Mouse (Mus musculus): Measurements from ENCODE around the gene Mis12.

The Mis12 gene

GRCm38 (mm10) chr11:71019201-71020068, at the start of gene Mis12, which contains the start of gene Derl2:
TSS of gene Mis12 (plus strand) at chr11:71019611.
TSS of gene Derl2 (minus strand) at chr11:71019841.
- peak; percentile 97 to 99 for DNase-seq

GRCm38 (mm10) chr11:70969821-70970559, 49.4 kb upstream of the Mis12 start, which contains the start of the genes Nup88 and Rpain:
TSS of gene Nup88 (minus strand) at chr11:70969973.
TSS of gene Rpain (plus strand) at chr11:70970213.
- peak; percentile 93 to 96 for DNase-seq

- DNase-seq, result no peak
Measured at GRCm38 (mm10) chr11:70970560-70971540, 48.6 kb upstream of the Mis12 start.

GRCm38 (mm10) chr11:70972586-70972985, 46.8 kb upstream of the Mis12 start:
- no peak for DNase-seq

GRCm38 (mm10) chr11:70973947-70974346, 45.5 kb upstream of the Mis12 start:
- DNase-seq, result peak; percentile 22 to 41

- DNase-seq, result no peak
Measured at GRCm38 (mm10) chr11:70975193-70975592, 44.2 kb upstream of the Mis12 start.

GRCm38 (mm10) chr11:70977293-70977692, 42.1 kb upstream of the Mis12 start:
- DNase-seq, result no peak

- DNase-seq, result no peak
Measured at GRCm38 (mm10) chr11:70980232-70980631, 39.2 kb upstream of the Mis12 start.

GRCm38 (mm10) chr11:70980751-70981510, 38.5 kb upstream of the Mis12 start:
- DNase-seq, result no peak

GRCm38 (mm10) chr11:70982030-70982429, 37.4 kb upstream of the Mis12 start:
- no peak for DNase-seq

GRCm38 (mm10) chr11:70982557-70983228, 36.7 kb upstream of the Mis12 start, which contains the start of gene C1qbp:
TSS of gene C1qbp (minus strand) at chr11:70983026.
- peak; percentile 98 for DNase-seq

- no peak for DNase-seq
Measured at GRCm38 (mm10) chr11:71001167-71001566, 18.2 kb upstream of the Mis12 start.

GRCm38 (mm10) chr11:71003611-71004315, 15.6 kb upstream of the Mis12 start:
- no peak for DNase-seq

- DNase-seq, result peak; percentile 98 to 99
Measured at GRCm38 (mm10) chr11:71004316-71004773, 15.1 kb upstream of the Mis12 start, which contains the start of gene Dhx33. TSS of gene Dhx33 (minus strand) at chr11:71004437.

GRCm38 (mm10) chr11:71005046-71005445, 14.4 kb upstream of the Mis12 start:
- DNase-seq, result no peak

- DNase-seq, result no peak
Measured at GRCm38 (mm10) chr11:71007026-71007425, 12.4 kb upstream of the Mis12 start.

GRCm38 (mm10) chr11:71007831-71008230, 11.6 kb upstream of the Mis12 start:
- DNase-seq, result no peak

- no peak for DNase-seq
Measured at GRCm38 (mm10) chr11:71008321-71008720, 11.1 kb upstream of the Mis12 start.

- no peak for DNase-seq
Measured at GRCm38 (mm10) chr11:71012743-71013142, 6.7 kb upstream of the Mis12 start.

GRCm38 (mm10) chr11:71017051-71017450, 2.4 kb upstream of the Mis12 start:
- no peak for DNase-seq

All from kidney, postnatal 4 days (tissue).